Mouse (Mus musculus): Measurements from ENCODE around the gene Ccl3. TPM values are rescaled to one million over a fixed set of nuclear protein-coding genes. Genes with fewer than 3 reads are reported as not detected.

Ccl3 gene
- total RNA-seq, 2 experiments from 2014 or later, result not detected

DNA sequence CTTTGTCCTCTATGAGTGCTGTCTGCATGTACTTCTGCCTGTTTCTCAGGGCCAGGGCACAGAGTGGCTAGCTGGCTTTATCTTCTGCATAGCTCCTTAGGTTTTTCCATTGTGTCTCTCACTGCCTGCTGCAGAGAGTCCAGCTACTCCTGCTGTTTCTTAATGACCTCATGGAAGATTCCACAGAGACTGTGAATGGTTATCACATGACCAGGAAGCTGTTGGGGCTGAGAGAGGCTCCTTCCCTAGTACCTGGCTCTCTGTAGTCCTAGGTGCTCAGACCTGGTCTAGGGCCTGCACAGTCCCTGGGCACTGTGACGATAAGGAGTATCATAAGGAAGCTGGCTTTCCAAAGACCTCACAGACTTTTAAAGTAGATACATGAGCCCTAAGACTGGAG, 18.5 kb downstream of the Ccl3 start:
- intact Hi-C loops (cut with DNase I), result no loop called here
- no peak for DNase-seq (ENCODE audit: low spot score in 2 of 2)

DNA sequence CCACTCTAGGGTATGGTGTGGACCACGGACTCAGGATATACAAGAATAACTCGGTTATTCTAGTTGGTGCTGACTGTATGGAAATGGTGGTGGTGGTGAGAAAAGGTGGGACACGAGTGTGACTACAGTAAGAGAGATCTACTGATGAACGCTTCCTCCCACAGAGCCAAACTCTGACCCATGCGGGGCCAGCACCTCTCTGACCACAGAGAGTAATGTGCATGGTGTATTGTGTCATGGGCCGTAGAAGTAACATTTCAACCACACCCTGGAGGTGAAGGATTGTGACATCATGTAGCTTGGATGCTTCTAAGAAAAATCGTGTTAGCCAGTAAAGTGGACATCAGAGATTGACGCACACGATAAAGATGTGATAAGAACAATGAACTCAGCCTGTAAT, 20.3 kb downstream of the Ccl3 start:
- no peak for DNase-seq (ENCODE audit: low spot score in 2 of 2)

DNA sequence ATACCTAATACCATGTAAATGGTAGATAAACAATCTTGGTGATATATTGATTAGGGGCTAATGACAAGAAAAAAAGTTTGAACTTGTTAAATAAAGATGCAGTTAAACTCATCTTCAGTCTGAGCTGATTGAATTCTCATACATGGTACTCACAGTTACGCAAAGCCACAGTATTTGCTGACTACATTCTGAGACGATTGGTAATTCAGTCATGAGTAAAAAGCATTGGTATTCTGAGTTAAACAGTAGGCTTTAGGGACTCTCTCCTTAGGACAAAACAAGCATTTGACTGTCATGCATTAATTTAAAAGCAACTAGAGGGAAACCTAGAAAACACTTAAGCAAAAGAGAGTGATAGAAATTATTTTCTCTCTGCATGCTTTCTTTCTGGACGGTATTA, 25.6 kb downstream of the Ccl3 start:
- no peak for DNase-seq (ENCODE audit: low spot score in 2 of 2)
- intact Hi-C loops (cut with DNase I), result no loop called here

More for the DNA sequence above, 20.3 kb downstream of the Ccl3 start:
- intact Hi-C loops (cut with DNase I), result no loop called here

DNA sequence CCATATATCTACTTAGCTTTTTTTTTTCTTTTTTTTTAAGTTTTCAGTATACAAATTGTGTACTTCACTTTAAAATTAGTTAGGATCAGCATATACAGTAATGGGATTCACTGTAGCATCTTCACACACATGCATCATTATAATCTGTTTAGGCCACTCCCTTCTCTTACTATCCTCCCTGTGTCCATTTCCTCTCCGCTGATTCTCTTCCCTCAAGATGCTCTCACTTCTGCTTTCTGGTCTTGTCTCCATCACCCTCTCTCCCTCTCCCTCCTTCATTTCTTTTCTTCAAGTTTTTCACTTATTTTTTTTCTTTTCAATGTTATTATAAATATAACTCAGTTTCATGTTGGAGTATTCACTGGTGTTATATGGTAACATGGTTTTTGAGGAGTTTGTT, 30.1 kb downstream of the Ccl3 start:
- DNase-seq (ENCODE audit: low spot score in 2 of 2), result no peak
- intact Hi-C loops (cut with DNase I), result no loop called here

DNA sequence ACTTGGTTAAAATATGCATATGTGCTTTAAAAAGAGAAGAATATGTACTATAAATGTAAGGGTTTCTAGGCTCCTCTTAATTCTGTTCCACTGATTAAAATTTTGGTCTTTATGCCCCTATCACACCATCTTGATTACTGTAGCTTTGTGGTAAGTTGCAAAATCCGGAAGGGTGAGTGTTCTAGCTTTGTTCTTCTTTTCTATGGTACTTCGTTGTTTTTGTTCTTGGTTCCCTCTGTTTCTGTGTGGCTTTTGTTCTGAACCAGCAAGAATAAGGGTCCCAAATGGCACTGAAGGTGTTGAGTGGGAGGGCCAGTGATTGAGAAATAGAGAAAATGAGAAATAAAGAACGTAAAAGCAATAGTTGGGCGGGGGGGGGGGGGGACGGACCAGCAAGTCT, 30.9 kb downstream of the Ccl3 start:
- DNase-seq (ENCODE audit: low spot score in 2 of 2), result no peak
- intact Hi-C loops (cut with DNase I), result no loop called here

DNA sequence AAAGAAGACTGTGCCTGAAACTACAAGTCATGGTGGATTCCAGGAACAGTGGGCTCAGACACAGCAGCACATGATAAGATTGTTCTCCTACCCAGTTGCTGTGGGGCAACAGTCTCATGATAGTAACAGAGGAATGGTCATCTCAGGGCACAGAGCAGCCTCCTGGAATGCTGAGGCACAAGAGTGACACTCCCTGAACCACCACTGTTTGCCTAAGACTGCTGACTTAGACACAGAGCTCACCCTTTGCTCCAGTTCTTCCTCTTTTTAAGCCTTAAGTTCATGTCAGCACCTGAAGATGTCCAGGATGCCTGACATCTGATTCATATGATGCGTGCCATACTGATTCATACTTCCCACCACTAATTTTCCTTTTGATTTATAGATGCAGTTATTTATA, 32.6 kb downstream of the Ccl3 start:
- intact Hi-C loops (cut with DNase I), result no loop called here
- no peak for DNase-seq (ENCODE audit: low spot score in 2 of 2)

DNA sequence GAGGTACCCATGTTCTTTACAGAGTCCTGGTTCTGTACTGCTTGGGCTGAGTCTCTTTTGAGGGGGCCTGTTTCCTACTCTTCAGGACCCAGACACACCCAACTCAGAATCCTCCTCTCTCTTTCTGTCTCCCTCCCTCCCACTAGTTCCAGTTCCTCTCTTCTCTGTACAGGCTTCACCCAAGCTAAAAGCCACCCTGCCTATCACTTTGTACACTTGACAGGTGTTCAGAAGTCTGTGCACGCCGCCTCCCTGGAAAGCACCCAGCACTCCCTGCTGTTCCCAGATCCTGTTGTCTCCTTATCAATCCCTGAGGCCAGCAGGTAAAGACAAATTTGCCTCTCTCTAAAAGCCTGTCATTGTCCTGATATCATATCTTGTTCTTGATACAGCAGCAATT, 38.3 kb downstream of the Ccl3 start:
- intact Hi-C loops (cut with DNase I), result no loop called here
- DNase-seq (ENCODE audit: low spot score in 2 of 2), result no peak

DNA sequence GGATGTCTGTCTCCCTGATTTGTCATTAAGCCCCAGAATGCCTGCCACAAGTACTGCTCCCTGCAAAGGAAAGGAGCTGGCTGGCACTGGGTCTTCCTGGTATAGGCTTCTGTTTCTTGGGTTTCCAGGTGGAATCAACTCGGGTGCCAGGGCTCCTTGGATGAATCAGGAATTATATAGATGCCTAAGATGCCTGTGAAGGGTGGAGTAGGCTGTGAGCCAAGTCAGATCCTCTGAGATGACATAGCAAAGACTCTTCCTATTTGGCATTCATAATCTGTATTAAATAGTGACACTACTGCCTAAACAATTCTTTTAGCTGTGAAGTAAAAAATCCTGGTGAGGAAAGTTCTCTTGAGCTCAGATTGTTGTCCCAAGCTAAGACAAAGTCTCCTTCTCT, 42.8 kb downstream of the Ccl3 start:
- DNase-seq (ENCODE audit: low spot score in 2 of 2), result no peak
- intact Hi-C loops (cut with DNase I), result no loop called here

DNA sequence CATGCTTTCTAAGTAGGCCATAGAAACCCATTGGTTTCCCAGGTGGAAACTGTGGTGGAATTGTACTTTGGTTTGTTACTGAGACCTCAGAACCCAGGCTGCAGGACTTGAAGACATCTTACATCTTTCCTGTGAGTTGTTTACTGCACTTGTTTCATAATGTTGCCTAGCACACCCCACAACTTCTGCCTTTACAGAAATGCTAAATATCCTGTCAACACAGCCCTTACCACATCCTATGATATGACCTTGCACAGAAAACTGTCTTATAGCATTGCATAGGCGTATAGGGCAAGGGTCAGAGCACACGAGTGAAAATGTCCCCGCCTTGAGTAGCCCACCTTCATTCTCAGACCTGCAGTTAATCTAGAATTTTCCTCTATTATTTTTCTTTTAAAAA, 43.6 kb downstream of the Ccl3 start:
- no peak for DNase-seq (ENCODE audit: low spot score in 2 of 2)
- intact Hi-C loops (cut with DNase I), result no loop called here

DNA sequence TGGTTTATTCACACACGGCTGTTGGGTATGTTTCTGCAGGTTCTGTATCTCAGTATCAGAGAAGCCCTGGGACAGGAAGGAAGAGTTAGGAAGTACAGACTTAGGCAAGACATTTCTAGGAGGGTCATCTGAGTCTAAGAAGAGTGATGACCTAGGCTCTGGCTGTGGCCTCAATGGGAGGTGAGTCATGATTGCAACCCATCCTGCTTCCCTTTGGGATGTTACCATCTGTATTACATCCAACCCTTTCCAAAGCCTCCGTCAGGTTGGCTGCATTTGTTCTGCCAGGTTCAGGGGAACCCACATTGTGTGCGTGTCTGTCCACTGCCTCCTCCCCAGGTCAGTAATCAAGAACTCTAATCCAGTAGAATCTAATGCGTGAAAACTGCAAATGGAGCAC, 44.5 kb downstream of the Ccl3 start:
- intact Hi-C loops (cut with DNase I), result no loop called here
- no peak for DNase-seq (ENCODE audit: low spot score in 2 of 2)

DNA sequence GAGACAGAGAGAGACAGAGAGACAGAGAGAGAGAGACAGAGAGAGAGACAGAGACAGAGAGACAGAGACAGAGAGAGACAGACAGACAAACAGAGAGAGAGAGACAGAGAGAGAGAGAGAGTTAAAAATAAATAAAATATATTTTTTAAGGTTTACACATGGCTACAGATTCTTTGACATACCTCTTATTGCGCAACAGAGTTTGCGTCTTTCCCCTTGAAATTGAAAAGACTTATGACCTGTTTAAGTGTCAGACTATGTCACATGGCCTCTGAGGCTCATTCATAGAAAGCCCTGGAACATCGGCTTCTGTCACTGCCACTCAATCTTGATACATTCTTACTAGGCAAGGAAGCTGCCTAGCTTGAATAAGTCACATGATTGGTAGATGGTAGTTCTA, 45.8 kb downstream of the Ccl3 start:
- intact Hi-C loops (cut with DNase I), result no loop called here
- DNase-seq (ENCODE audit: low spot score in 2 of 2), result no peak

DNA sequence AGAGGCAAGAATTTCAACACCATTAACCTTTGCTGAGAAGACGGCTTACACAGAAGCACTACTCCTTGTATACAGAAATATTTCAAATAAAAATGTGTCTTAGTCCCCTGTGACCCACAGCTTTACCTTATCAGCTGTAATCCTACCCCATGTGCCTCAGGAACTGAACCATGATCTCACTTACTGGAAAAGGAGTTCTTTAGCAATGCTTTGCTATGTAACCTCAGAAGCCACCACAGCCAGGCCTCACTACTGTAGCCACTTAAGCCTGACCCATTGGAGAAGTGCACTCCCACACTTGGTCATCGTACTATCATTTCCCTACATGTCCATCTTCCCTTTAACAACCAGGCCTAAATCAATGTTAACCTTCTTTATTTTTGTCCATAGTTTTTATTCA, 48.6 kb downstream of the Ccl3 start:
- no peak for DNase-seq (ENCODE audit: low spot score in 2 of 2)
- intact Hi-C loops (cut with DNase I), result no loop called here

DNA sequence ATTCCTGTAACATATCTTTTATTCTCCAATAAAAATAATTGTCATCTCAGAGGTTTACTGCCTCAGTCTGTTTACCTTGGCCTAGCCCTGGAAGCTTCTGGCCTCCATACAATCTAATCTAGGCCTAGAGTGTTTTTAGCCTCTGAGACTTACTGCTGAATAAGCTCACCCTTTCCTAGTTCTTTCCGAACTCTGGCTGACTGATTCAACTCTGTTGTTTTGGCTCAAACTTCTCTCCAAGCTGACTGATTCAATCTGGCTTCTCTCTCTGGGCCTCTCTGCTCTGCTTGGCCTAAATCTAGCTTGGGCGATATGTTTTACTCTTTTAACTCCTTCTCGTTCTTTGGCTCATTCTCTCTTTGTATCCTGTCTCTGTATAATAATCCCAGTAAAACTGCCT, 50.2 kb downstream of the Ccl3 start:
- intact Hi-C loops (cut with DNase I), result no loop called here
- DNase-seq (ENCODE audit: low spot score in 2 of 2), result no peak

DNA sequence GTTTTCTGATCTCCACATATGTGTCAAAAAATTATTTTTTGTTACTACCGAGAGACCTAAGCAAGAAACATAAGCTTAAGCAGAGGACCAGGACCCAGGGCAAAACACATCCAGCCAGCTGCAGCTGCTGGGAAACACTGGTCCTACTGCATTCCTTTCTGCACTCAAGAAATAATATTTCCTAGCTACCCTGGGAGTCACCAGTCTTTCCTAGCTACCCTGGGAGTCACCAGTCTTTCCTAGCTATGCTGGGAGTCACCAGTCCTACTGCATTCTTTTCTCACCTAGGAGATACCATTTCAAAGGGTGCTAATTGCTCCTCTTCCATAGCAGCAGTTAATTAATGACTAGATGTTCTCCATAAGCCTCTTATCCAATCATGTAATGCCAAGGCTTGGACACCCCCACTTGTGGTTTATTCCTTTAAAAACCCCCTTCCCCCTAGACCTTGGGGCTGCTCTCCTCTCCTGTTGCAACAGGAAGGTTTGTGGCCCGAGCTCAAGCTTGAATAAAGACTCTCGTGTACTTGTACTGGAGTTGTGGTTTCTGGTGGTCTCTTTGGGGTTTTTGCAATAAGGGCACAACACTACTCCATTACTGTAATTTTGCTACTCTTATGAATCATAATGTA, 50.8 kb downstream of the Ccl3 start:
- no peak for DNase-seq (ENCODE audit: low spot score in 2 of 2)
- intact Hi-C loops (cut with DNase I), result no loop called here

Other genes starting within 250 kb of the Ccl3 start
- 100 to 1,000 TPM; 255 to 263 TPM for gene Rasl10b, start 240.2 kb downstream of the Ccl3 start, total RNA-seq (2021)
- not detected for gene Gas2l2, start 219.9 kb downstream of the Ccl3 start, total RNA-seq (2021)
- under 1 TPM in 1 of 2 experiments, not detected in 1; 0.54 TPM for gene 1700020L24Rik, start 211.7 kb downstream of the Ccl3 start, total RNA-seq (2021)
- gene Mmp28, start 186.3 kb downstream of the Ccl3 start, total RNA-seq (2021), result 1 to 10 TPM; 3.5 to 5.1 TPM
- 10 to 100 TPM; 44.2 to 72.7 TPM for gene Taf15, start 176.3 kb downstream of the Ccl3 start, total RNA-seq (2021)
- not detected for gene Heatr9, start 127.2 kb downstream of the Ccl3 start, total RNA-seq (2021)
- gene Ccl5, start 118.8 kb downstream of the Ccl3 start, total RNA-seq (2021), result not detected
- 1 to 10 TPM; 3.3 to 5.6 TPM for gene Ccl9, start 70.7 kb downstream of the Ccl3 start, total RNA-seq (2021)
- 1 to 10 TPM; 1.4 to 1.6 TPM for gene Ccl6, start 56.3 kb downstream of the Ccl3 start, total RNA-seq (2021)
- gene Rpl9-ps1, start 3.7 kb downstream of the Ccl3 start, total RNA-seq (2021), result not detected
- not detected for gene Ccl4, start 13.2 kb upstream of the Ccl3 start, total RNA-seq (2021)
- gene Wfdc17, start 54.6 kb upstream of the Ccl3 start, total RNA-seq (2021), result not detected
- gene Wfdc18, start 59.7 kb upstream of the Ccl3 start, total RNA-seq (2021), result 1 to 10 TPM; 1.2 to 1.4 TPM
- gene Wfdc21, start 97.6 kb upstream of the Ccl3 start, total RNA-seq (2021), result not detected
- 10 to 100 TPM; 12.0 to 19.3 TPM for gene Heatr6, start 104.3 kb upstream of the Ccl3 start, total RNA-seq (2021)
- gene Hnf1b, start 200.7 kb upstream of the Ccl3 start, total RNA-seq (2021), result under 1 TPM; 0.23 to 0.47 TPM